Mouse (Mus musculus) CH12.LX (cell line): ENCODE results near the gene Slc6a3. TPM values are rescaled to one million over a fixed set of nuclear protein-coding genes. Genes with fewer than 3 reads are reported as not detected.

Source experiments
- DNase-seq: peaks from one replicate; pipeline ENCODE4 v3.0.0-alpha.2; 2013; ENCODE audit errors: extremely low read depth
- H3K27ac ChIP-seq: 2 replicates; pipeline ENCODE4 v1.5.1; 2012; ENCODE audit warnings: low read depth, mild to moderate bottlenecking, control low read depth, moderate library complexity; ENCODE audit not compliant: insufficient read depth
- H3K27me3 ChIP-seq: replicated peaks from 2 replicates; pipeline ENCODE3; 2012; ENCODE audit warnings: inconsistent platforms
- H3K36me3 ChIP-seq, 2 experiments: replicated peaks in 1 of 2; 2 replicates each; pipeline versions ENCODE3 to v1.6.1; 2012; ENCODE audit warnings: inconsistent platforms in 1 of 2, low read length in 1 of 2, mild to moderate bottlenecking in 1 of 2, mixed read lengths in 1 of 2, moderate library complexity in 1 of 2; ENCODE audit not compliant: control insufficient read depth in 1 of 2, insufficient read depth in 1 of 2
- H3K4me1 ChIP-seq, 2 experiments: 2 replicates each; pipeline ENCODE4 v1.6.1; 2012; ENCODE audit warnings: inconsistent platforms in 1 of 2, moderate library complexity in 1 of 2; ENCODE audit not compliant: insufficient read depth in 2 of 2, control insufficient read depth in 1 of 2
- H3K4me2 ChIP-seq: 2 replicates; pipeline ENCODE4 v1.6.1; 2012; ENCODE audit warnings: low read depth, mild to moderate bottlenecking, control low read depth; ENCODE audit not compliant: poor library complexity, insufficient read depth, severe bottlenecking
- H3K4me3 ChIP-seq, 3 experiments: fragments of 150-350 bp in 1 of 3; sonication (generic) in 1 of 3; replicated peaks in 1 of 3; 2 replicates each; pipeline versions ENCODE3 to v1.5.1; 2011 to 2012; ENCODE audit warnings: low read depth in 2 of 3, low read length in 2 of 3, mild to moderate bottlenecking in 2 of 3, moderate library complexity in 2 of 3, control low read depth in 1 of 3, improper control_type of control experiment in 1 of 3, inconsistent platforms in 1 of 3, mixed read lengths in 1 of 3; ENCODE audit not compliant: poor library complexity in 1 of 3
- H3K79me2 ChIP-seq: replicated peaks from 2 replicates; pipeline ENCODE4 v1.6.1; 2012; ENCODE audit warnings: mild to moderate bottlenecking, moderate library complexity; ENCODE audit not compliant: control insufficient read depth, poor library complexity, insufficient read depth, severe bottlenecking; ENCODE audit errors: extremely low read depth
- H3K9ac ChIP-seq: 2 replicates; pipeline ENCODE4 v1.6.1; 2012; ENCODE audit warnings: low read depth, mild to moderate bottlenecking, control low read depth, moderate library complexity; ENCODE audit not compliant: insufficient read depth
- H3K9me3 ChIP-seq: replicated peaks from 2 replicates; pipeline ENCODE3; 2012; ENCODE audit warnings: low read length, inconsistent platforms, mixed read lengths
- BHLHE40 ChIP-seq: IDR thresholded peaks from 2 replicates; pipeline ENCODE4 v1.6.1; 2011; ENCODE audit warnings: mild to moderate bottlenecking, low read depth, low read length, improper control_type of control experiment
- CHD2 ChIP-seq: IDR thresholded peaks from 2 replicates; pipeline ENCODE4 v1.6.1; 2011; ENCODE audit warnings: low read length, improper control_type of control experiment
- E2F4 ChIP-seq: IDR thresholded peaks from 2 replicates; pipeline ENCODE4 v1.6.1; 2011; ENCODE audit warnings: low read depth, low read length, improper control_type of control experiment; ENCODE audit not compliant: insufficient replicate concordance
- ELF1 ChIP-seq: IDR thresholded peaks from 2 replicates; pipeline ENCODE4 v1.6.1; 2014; ENCODE audit warnings: low read depth, mild to moderate bottlenecking, inconsistent platforms, low read length, improper control_type of control experiment
- HCFC1 ChIP-seq: IDR thresholded peaks from 2 replicates; pipeline ENCODE4 v1.6.1; 2012; ENCODE audit warnings: low read depth, mild to moderate bottlenecking, inconsistent platforms, low read length, improper control_type of control experiment
- JUN ChIP-seq: IDR thresholded peaks from 2 replicates; pipeline ENCODE4 v1.6.1; 2011; ENCODE audit warnings: low read depth, mild to moderate bottlenecking, low read length, improper control_type of control experiment, moderate library complexity; ENCODE audit not compliant: insufficient read depth
- KAT2A ChIP-seq: IDR thresholded peaks from 2 replicates; pipeline ENCODE4 v1.6.1; 2012; ENCODE audit warnings: low read length, improper control_type of control experiment, inconsistent platforms; ENCODE audit not compliant: insufficient replicate concordance
- MAX ChIP-seq: IDR thresholded peaks from 2 replicates; pipeline ENCODE4 v1.6.1; 2011; ENCODE audit warnings: low read length, improper control_type of control experiment
- NELFE ChIP-seq: IDR thresholded peaks from 2 replicates; pipeline ENCODE4 v1.6.1; 2011; ENCODE audit warnings: low read depth, low read length, improper control_type of control experiment
- NRF1 ChIP-seq: IDR thresholded peaks from 2 replicates; pipeline ENCODE4 v1.6.1; 2014; ENCODE audit warnings: low read depth, mild to moderate bottlenecking, inconsistent platforms, low read length, improper control_type of control experiment, moderate library complexity
- POLR2A ChIP-seq: IDR thresholded peaks from 2 replicates; pipeline ENCODE4 v1.6.1; 2011; ENCODE audit warnings: low read depth, mild to moderate bottlenecking, improper control_type of control experiment, low read length
- POLR2AphosphoS2 ChIP-seq: IDR thresholded peaks from 2 replicates; pipeline ENCODE4 v1.6.1; 2011; ENCODE audit warnings: low read depth, low read length, improper control_type of control experiment
- RCOR1 ChIP-seq: conservative IDR thresholded peaks from 2 replicates; pipeline ENCODE4 v1.6.1; 2012; ENCODE audit warnings: low read depth, mild to moderate bottlenecking, inconsistent platforms, low read length, improper control_type of control experiment
- SMC3 ChIP-seq: IDR thresholded peaks from 2 replicates; pipeline ENCODE4 v1.6.1; 2011; ENCODE audit warnings: low read depth, low read length, improper control_type of control experiment
- ZKSCAN1 ChIP-seq: IDR thresholded peaks from 2 replicates; pipeline ENCODE4 v1.6.1; 2012; ENCODE audit warnings: low read depth, inconsistent platforms, low read length, improper control_type of control experiment, borderline replicate concordance
- ZNF384 ChIP-seq: IDR thresholded peaks from 2 replicates; pipeline ENCODE4 v1.6.1; 2012; ENCODE audit warnings: low read depth, low read length, improper control_type of control experiment, inconsistent platforms
- dilution Hi-C: fragments of 300-500 bp; cut with MboI; formaldehyde crosslinking; loops from 2 replicates; pipeline ENCODE4 v1.14.3; 2020; ENCODE audit warnings: low sequenced_read_pairs; ENCODE audit not compliant: extremely low pct_unique_long_range_greater_than_20kb, extremely low pct_ligation_motif_present
- in situ Hi-C: fragments of 300-500 bp; cut with MboI; formaldehyde crosslinking; loops from 3 replicates; pipeline ENCODE4 v1.14.3; 2019; ENCODE audit warnings: low sequenced_read_pairs, low pct_ligation_motif_present, low pct_unique_long_range_greater_than_20kb, mixed read lengths
- polyA plus RNA-seq: library from polyadenylated mRNA; unstranded; fragments of >175 nt; gene quantifications from 2 replicates; pipeline ENCODE4 v1.2.1, GENCODE M21; 2012; ENCODE audit warnings: low read depth; ENCODE audit not compliant: insufficient read length
- total RNA-seq, 2 experiments: library from RNA; depleted of rRNA; stranded (reverse); fragments of 300-350 nt in 1 of 2; fragments of >200 nt in 1 of 2; gene quantifications; 2 replicates each; pipeline ENCODE4 v1.2.3; 2012 to 2014

Slc6a3 gene
- total and polyA plus RNA-seq, 3 experiments = not detected

DNA sequence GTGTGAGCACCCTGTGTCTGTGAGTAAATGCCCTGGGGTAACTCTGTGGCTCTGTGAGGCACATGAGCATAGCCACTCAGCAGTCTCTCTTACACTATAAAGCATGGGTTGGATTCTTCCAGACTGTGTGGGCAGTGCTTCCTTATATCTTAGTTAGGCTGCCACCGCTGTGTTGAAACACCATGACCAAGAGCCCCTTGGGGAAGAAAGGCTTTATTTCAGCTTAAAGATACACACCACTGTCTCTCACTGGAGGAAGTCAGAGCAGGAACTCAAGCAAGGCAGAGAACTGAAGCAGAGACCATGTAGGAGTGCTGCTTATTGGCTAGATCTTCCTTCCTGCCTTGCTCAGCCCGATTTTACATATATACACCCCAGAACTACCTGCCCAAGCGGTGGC lies 46.6 kb upstream of the Slc6a3 start:
- in situ Hi-C loops = no loop called here
- H3K4me1 ChIP-seq = peaks cover 3 to 29% of the 10 kb centered on the region in 2 experiments; a peak in 3 of 4 replicates
- no peak overlapping the region for H3K27ac ChIP-seq

DNA sequence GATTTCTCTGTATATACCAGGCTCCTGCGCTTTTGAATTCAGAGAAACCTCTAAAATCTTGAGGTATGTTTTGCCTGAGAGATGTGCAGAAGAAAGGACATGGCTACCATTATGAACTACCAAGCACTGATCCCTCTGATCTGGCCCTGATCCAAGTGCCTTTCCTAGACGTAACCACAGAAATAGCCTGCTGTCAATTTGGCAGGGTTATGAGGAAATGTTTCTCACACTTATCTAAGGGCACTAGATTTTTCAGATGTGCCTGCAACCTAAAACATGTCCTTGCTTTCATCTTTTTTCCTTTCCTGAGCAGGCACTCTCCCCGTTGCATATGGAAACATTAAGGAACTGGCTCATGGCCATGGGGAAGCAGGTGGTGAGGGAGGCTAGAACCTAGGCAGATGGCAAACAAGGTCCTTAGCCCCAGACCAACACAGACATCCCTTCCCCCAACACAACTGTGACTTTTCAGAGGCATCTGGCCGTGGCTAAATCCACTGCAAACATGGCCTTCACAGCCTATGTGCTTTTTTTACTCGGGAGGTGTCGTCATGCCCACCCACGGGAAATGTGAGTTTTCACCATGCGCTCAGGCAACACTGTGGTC lies 45.9 kb upstream of the Slc6a3 start:
- dilution Hi-C loops = no loop called here
- H3K36me3 ChIP-seq = peaks cover 42 to 97% of the 10 kb centered on the region in 2 experiments
- H3K27ac ChIP-seq = no peak overlapping the region
- H3K9me3 ChIP-seq = peaks cover 7% of the 10 kb centered on the region
- H3K79me2 ChIP-seq = no peaks in the 10 kb centered on the region
- H3K4me2 ChIP-seq = no peak overlapping the region
- no peak overlapping the region for H3K4me3 ChIP-seq
- no peak for TF ChIP-seq ELF1
- no peak for TF ChIP-seq NRF1
- no peak for TF ChIP-seq RCOR1
- TF ChIP-seq CHD2 = no peak
- TF ChIP-seq JUN = no peak
- no peak for TF ChIP-seq SMC3
- TF ChIP-seq MAX = no peak
- TF ChIP-seq NELFE = no peak
- TF ChIP-seq KAT2A = no peak
- no peak for TF ChIP-seq HCFC1
- no peak for TF ChIP-seq E2F4
- TF ChIP-seq POLR2A = no peak
- TF ChIP-seq ZNF384 = no peak
- no peak for TF ChIP-seq BHLHE40
- TF ChIP-seq, all 38 proteins: peak for 0
- Histone ChIP-seq H3K27me3 (no peaks in the 10 kb centered on the region), H3K9ac (no peak overlapping the region), H3K4me1 (peaks cover 3 to 29% of the 10 kb centered on the region in 2 experiments; a peak in 3 of 4 replicates)
- in situ Hi-C loops = no loop called here
- no peak for DNase-seq

More for the DNA sequence above, 46.6 kb upstream of the Slc6a3 start:
- Histone ChIP-seq H3K4me2 (no peak overlapping the region), H3K27me3 (no peaks in the 10 kb centered on the region), H3K36me3 (peaks cover 38 to 97% of the 10 kb centered on the region in 2 experiments), H3K79me2 (no peaks in the 10 kb centered on the region), H3K9ac (no peak overlapping the region), H3K4me3 (no peak overlapping the region), H3K9me3 (peaks cover 7% of the 10 kb centered on the region)
- no peak for DNase-seq
- TF ChIP-seq ZKSCAN1 (no peak), POLR2AphosphoS2 (no peak), CHD2 (no peak)
- dilution Hi-C loops = no loop called here
